Mouse (Mus musculus) forebrain, embryonic 14.5 days (tissue): ENCODE data around the gene Rbms3. TPM values are rescaled to one million over a fixed set of nuclear protein-coding genes. Genes with fewer than 3 reads are reported as not detected.

ENCODE experiments used
- ATAC-seq: fragments of 200-750 bp; cut with Nextera tagmentation; 2 replicates; pipeline ENCODE4 v1.8.0; 2017; ENCODE audit warnings: mild to moderate bottlenecking, moderate library complexity
- DNase-seq: peaks from one replicate; pipeline ENCODE4 v3.0.0-alpha.2; 2015; ENCODE audit warnings: low spot score
- H3K27ac ChIP-seq: fragments of 300-500 bp; sonication (generic); 2 replicates; pipeline ENCODE4 v1.5.1; 2014; ENCODE audit warnings: low read depth, mild to moderate bottlenecking, control low read depth, low read length, moderate library complexity
- H3K27me3 ChIP-seq: fragments of 300-500 bp; sonication (generic); replicated peaks from 2 replicates; pipeline ENCODE4 v1.6.1; 2014; ENCODE audit warnings: low read length, control low read depth, mixed read lengths; ENCODE audit not compliant: control insufficient read depth, insufficient read depth
- H3K36me3 ChIP-seq: fragments of 300-500 bp; sonication (generic); 2 replicates; pipeline ENCODE4 v1.6.1; 2014; ENCODE audit warnings: low read length, control low read depth; ENCODE audit not compliant: control insufficient read depth, insufficient read depth
- H3K4me1 ChIP-seq: fragments of 300-500 bp; sonication (generic); 2 replicates; pipeline ENCODE4 v1.6.1; 2014; ENCODE audit warnings: antibody characterized with exemption, low read length, control low read depth; ENCODE audit not compliant: control insufficient read depth, insufficient read depth
- H3K4me2 ChIP-seq: fragments of 300-500 bp; sonication (generic); 2 replicates; pipeline ENCODE4 v1.6.1; 2014; ENCODE audit warnings: mild to moderate bottlenecking, control low read depth, low read length
- H3K4me3 ChIP-seq: fragments of 300-500 bp; sonication (generic); 2 replicates; pipeline ENCODE4 v1.5.1; 2014; ENCODE audit warnings: low read depth, low read length, control low read depth
- H3K9ac ChIP-seq: fragments of 300-500 bp; sonication (generic); 2 replicates; pipeline ENCODE4 v1.6.1; 2014; ENCODE audit warnings: mild to moderate bottlenecking, low read length, control low read depth, moderate library complexity
- H3K9me3 ChIP-seq: fragments of 300-500 bp; sonication (generic); replicated peaks from 2 replicates; pipeline ENCODE4 v1.6.1; 2016; ENCODE audit warnings: low read length, control low read depth, mixed read lengths; ENCODE audit not compliant: control insufficient read depth
- WGBS: fragments of 180-500 bp; shearing (Covaris S2); extraction: QIAGEN DNeasy Blood & Tissue Kit; methylation state at CpG from one replicate; pipeline ENCODE4 v1.1.7; 2014; 5-methylcytosine and 5-hydroxymethylcytosine counted together
- polyA plus RNA-seq: library from polyadenylated mRNA; unstranded; fragments of >200 nt; fragmentation: Nextera tagmentation; extraction: Ambion mirVana; gene quantifications from 2 replicates; pipeline ENCODE4 v1.2.1, GENCODE M21; 2014

Rbms3 gene
- polyA plus RNA-seq, 1 experiment from 2014 or later: 13.8 TPM

DNA sequence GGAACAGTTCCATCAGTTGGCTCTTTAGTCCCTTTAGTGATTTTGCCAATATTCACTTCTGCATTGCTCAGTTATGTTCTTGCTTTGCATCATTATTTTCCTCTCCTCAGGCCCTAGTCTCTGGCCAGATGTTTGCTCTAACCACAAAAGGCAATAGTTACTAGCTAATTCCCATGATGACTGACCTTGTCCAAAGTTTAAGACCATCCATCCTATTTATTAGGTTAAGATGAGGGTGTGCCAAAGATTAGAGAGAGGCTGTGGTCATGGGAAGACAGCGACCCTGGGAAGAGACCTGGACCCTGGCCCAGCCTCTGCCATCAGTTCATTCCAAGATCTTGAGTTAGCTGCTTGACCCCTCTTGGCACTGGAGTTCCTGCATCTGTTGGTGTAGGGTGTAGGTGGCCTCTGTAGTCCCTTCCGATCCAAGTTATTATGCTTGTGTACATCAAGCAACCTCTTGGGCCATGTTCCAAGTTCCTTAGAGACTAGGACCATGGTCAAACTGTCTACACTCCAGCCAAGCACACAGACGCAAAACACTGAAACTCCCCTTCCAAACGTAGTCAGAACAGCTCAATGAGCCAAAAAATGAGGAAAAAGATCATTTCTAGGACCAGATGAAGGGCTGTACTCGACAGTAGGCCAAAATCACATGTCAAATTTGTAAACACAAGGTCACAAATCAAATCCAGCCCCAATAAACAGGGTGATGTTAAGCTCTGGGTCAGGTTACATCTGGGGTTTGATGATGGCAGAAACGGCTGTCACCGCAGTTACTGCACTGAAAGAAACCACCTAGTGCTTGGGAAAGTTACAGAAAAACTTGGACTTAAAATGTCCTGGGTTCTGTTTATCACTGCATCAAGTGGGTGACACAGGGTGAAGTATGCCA is 782.2 kb downstream of the Rbms3 start:
- Histone ChIP-seq H3K27ac (no peak overlapping the region), H3K27me3 (no peaks in the 10 kb centered on the region), H3K9ac (no peak overlapping the region), H3K4me3 (no peak overlapping the region), H3K36me3 (no peaks in the 10 kb centered on the region), H3K4me1 (no peaks in the 10 kb centered on the region), H3K9me3 (no peaks in the 10 kb centered on the region), H3K4me2 (no peak overlapping the region)
- DNase-seq: no peak
- ATAC-seq: no peak
- WGBS: 84% methylated on average over 7 of the region's 7 CpGs

DNA sequence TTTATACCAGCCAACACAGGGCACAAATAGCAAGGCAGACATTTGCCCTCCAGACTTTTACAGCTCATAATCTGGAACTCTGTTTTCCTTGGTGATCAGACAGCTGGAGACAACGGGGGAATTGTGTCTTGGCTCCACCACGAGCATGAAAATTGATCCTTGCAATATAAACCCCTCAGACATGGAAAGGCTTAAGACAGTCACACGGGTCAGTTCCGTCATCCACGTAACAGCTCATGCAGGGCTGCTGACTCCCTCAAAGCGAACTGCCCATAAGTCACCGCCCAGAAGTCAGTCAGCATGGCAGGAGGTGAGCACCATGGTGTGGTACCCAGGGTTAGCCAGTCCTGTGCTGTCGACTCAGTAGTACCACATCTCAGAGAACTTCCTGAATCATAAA is 794.8 kb downstream of the Rbms3 start:
- Histone ChIP-seq H3K4me2 (no peak overlapping the region), H3K36me3 (no peaks in the 10 kb centered on the region), H3K9ac (no peak overlapping the region), H3K27me3 (no peaks in the 10 kb centered on the region), H3K9me3 (no peaks in the 10 kb centered on the region), H3K4me1 (no peaks in the 10 kb centered on the region), H3K27ac (no peak overlapping the region), H3K4me3 (no peak overlapping the region)
- DNase-seq (no peak), ATAC-seq (no peak)
- 62% methylated on average over 8 of the region's 8 CpGs for WGBS

DNA sequence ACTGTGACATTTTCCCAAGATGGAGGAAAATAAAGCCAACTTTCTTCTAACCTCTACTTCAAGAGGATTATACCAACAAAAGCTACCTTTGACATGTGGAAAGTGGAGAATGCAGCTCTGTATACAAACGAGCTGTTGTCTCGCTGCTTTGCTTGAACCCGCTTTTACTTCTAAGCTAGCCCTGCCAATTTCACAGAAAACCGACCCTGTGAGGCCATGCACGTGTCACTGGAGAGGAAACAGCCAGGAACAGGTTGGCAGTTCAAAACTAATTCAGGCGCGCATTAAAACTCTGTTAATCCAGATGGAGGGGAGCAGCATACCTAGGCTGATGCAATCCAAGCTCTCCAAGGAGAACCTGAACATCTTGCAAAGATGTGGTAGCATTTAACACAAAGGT is 796.0 kb downstream of the Rbms3 start:
- Histone ChIP-seq H3K36me3 (no peaks in the 10 kb centered on the region), H3K4me2 (no peak overlapping the region), H3K27ac (no peak overlapping the region), H3K4me1 (no peaks in the 10 kb centered on the region), H3K9ac (no peak overlapping the region), H3K27me3 (no peaks in the 10 kb centered on the region), H3K4me3 (no peak overlapping the region), H3K9me3 (no peaks in the 10 kb centered on the region)
- 26% methylated on average over 7 of the region's 7 CpGs for WGBS
- ATAC-seq: no peak
- no peak for DNase-seq

- H3K4me2 ChIP-seq: no peak overlapping the region
- H3K27ac ChIP-seq: no peak overlapping the region
- no peak for DNase-seq
- no peak overlapping the region for H3K9ac ChIP-seq
- H3K27me3 ChIP-seq: no peaks in the 10 kb centered on the region
- no peak for ATAC-seq
- 73% methylated on average over 1 of the region's 1 CpGs for WGBS
- no peaks in the 10 kb centered on the region for H3K9me3 ChIP-seq
- H3K36me3 ChIP-seq: no peaks in the 10 kb centered on the region
- no peak overlapping the region for H3K4me3 ChIP-seq
- H3K4me1 ChIP-seq: no peaks in the 10 kb centered on the region
Observed at GRCm38 (mm10) chr9:116832822-116833221, 796.9 kb downstream of the Rbms3 start.

DNA sequence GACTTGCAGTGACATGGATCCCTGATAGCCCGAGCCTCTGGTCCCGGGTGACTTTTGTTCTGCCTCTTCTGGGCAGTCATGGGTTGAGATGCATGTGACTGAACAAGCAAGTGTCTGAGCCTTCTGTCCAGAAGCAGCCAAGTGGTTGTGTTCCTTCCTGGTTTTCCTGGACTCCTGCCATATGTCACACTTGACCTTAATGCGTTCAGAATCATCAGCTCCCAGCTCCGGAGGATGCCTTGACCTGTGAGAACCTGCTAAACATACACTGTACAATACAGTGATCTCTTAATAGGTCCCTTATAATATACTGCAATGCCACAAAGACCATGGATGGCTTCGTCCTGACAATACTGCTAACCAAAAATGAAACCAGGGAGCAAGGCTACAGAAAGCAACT is 798.3 kb downstream of the Rbms3 start:
- H3K4me1 ChIP-seq: no peaks in the 10 kb centered on the region
- H3K4me3 ChIP-seq: no peak overlapping the region
- ATAC-seq: no peak
- no peak overlapping the region for H3K9ac ChIP-seq
- H3K9me3 ChIP-seq: no peaks in the 10 kb centered on the region
- no peak for DNase-seq
- 90% methylated on average over 5 of the region's 5 CpGs for WGBS
- H3K4me2 ChIP-seq: no peak overlapping the region
- H3K27ac ChIP-seq: no peak overlapping the region
- H3K36me3 ChIP-seq: no peaks in the 10 kb centered on the region
- no peaks in the 10 kb centered on the region for H3K27me3 ChIP-seq

DNA sequence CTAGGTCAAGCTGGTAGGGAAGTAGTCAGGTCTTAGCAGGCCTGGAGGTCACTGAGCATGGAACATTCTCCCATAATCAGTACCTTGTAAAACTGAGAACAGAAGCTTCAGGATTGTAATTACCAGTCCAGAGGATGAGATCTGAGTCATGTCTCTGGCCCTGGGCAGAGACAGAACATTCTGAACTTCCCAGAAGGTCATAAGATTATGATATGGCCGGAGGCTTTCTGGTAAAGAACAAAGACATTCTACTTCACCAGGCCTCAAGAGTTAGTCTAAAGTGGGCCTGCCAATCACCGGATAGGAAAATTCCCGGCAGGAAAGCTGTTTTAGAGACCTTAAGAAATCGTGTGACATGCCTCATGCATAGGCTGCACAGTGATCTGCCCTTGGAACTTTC is 799.8 kb downstream of the Rbms3 start:
- H3K4me2 ChIP-seq: no peak overlapping the region
- H3K4me3 ChIP-seq: no peak overlapping the region
- H3K4me1 ChIP-seq: no peaks in the 10 kb centered on the region
- H3K27ac ChIP-seq: no peak overlapping the region
- no peaks in the 10 kb centered on the region for H3K9me3 ChIP-seq
- no peaks in the 10 kb centered on the region for H3K36me3 ChIP-seq
- DNase-seq (no peak), ATAC-seq (no peak)
- no peak overlapping the region for H3K9ac ChIP-seq
- WGBS: 83% methylated on average over 4 of the region's 4 CpGs
- no peaks in the 10 kb centered on the region for H3K27me3 ChIP-seq

GRCm38 (mm10) chr9:116821601-116822000 is 808.1 kb downstream of the Rbms3 start:
- Histone ChIP-seq H3K4me3 (no peak overlapping the region), H3K36me3 (no peaks in the 10 kb centered on the region), H3K27me3 (no peaks in the 10 kb centered on the region), H3K27ac (no peak overlapping the region), H3K9me3 (no peaks in the 10 kb centered on the region), H3K4me1 (no peaks in the 10 kb centered on the region), H3K9ac (no peak overlapping the region), H3K4me2 (no peak overlapping the region)
- ATAC-seq: no peak
- WGBS: 92% methylated on average over 7 of the region's 7 CpGs
- DNase-seq: no peak

DNA sequence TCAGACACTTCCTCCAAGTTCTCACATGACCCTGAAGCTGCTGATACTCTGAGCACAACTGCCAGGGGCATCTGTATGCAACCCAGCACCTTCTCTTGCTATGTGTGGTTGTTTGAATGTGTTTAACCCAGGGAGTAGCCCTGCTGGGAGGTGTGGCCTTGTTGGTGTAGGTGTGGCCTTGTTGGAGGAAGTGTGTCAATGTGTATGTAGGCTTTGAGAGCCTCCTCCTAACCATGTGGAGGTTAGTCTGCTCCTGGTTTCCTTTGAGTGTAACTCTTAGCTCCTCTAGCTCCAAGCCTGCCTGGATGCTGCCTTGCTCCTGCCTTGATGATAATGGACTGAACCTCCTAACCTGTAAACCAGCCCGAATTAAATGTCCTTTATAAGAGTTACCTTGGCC is 812.5 kb downstream of the Rbms3 start:
- H3K4me2 ChIP-seq: no peak overlapping the region
- no peaks in the 10 kb centered on the region for H3K36me3 ChIP-seq
- H3K4me1 ChIP-seq: no peaks in the 10 kb centered on the region
- H3K9ac ChIP-seq: no peak overlapping the region
- no peak overlapping the region for H3K27ac ChIP-seq
- ATAC-seq: no peak
- no peaks in the 10 kb centered on the region for H3K9me3 ChIP-seq
- H3K27me3 ChIP-seq: peaks cover 3% of the 10 kb centered on the region
- WGBS: 76% methylated on average over 1 of the region's 1 CpGs
- H3K4me3 ChIP-seq: no peak overlapping the region
- DNase-seq: no peak

DNA sequence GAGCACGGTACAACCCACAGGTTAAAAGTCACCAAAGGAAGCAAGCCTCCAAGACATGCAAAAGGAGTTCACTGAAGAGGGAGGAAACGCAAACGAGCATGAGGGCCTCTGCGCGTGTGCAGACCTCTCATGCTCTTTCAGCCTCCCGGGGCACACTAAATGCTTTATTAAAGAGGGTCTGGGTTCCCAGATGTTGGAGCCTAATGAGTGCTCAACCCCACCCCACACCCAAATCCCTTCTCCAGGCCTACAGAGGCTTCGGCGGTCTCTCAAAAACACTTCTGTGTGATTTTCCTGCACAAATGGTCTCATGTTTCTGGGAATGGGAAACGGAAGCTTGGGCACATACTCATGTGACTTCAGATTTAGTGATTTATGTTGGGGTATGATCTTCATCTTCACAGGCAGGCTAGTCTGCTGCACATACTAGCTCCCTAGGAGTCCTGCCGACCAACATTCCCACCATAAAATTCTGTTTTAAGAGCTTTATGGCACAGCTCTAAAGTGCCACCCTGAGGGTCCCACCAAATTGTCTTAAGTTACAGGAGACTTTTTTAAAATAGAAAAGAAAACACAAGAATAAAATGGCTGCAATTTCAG is 815.1 kb downstream of the Rbms3 start:
- no peak overlapping the region for H3K4me3 ChIP-seq
- ATAC-seq: no peak
- peaks cover 3% of the 10 kb centered on the region for H3K27me3 ChIP-seq
- no peak overlapping the region for H3K4me2 ChIP-seq
- no peaks in the 10 kb centered on the region for H3K4me1 ChIP-seq
- no peak overlapping the region for H3K9ac ChIP-seq
- no peak for DNase-seq
- no peaks in the 10 kb centered on the region for H3K36me3 ChIP-seq
- H3K27ac ChIP-seq: no peak overlapping the region
- WGBS: 58% methylated on average over 10 of the region's 10 CpGs
- H3K9me3 ChIP-seq: no peaks in the 10 kb centered on the region
